Comparison of ENCODE assay signal across 8 mouse cellular contexts in genomic region chr2:153649298-153650013, GRCm38 (mm10). TPM values are rescaled to one million over a fixed set of nuclear protein-coding genes. Genes with fewer than 3 reads are reported as not detected.
DNase-seq lines count a peak whose midpoint lies in the region; ATAC-seq lines count a peak whose summit lies in the region.

Gene Dnmt3b, plus strand, starts transcription at chr2:153649450.

- H3K36me3 ChIP-seq in hindbrain, embryonic 16.5 days (ENCODE audit: control insufficient read depth, insufficient read depth, low read length), result no peaks in the 10 kb centered on the region

- WGBS in hindbrain, embryonic 16.5 days, result under 1% methylated on average over 79 of the region's 93 CpGs

- H3K4me2 ChIP-seq in hindbrain, embryonic 16.5 days (ENCODE audit: low read length), result peak within 1 kb of the TSS; percentile 98

- no peaks in the 10 kb centered on the region for H3K27me3 ChIP-seq in hindbrain, embryonic 16.5 days (replicated peaks; ENCODE audit: control insufficient read depth, insufficient read depth, low read length)

- H3K4me1 ChIP-seq in hindbrain, embryonic 16.5 days (ENCODE audit: control insufficient read depth, insufficient read depth, low read depth, low read length), result peaks cover 10% of the 10 kb centered on the region

- peak; percentile 92 for ATAC-seq in hindbrain, embryonic 16.5 days
- peak; percentile 42 for ATAC-seq in megakaryocyte-erythroid progenitor cell, adult 5-6 weeks (replicated peaks; ENCODE audit: low FRiP score, low TSS enrichment, poor library complexity, severe bottlenecking)
- ATAC-seq in erythroid progenitor cell, adult 5-6 weeks (replicated peaks; ENCODE audit: low FRiP score, poor library complexity, severe bottlenecking), result no peak

- no peaks in the 10 kb centered on the region for H3K9me3 ChIP-seq in hindbrain, embryonic 16.5 days (ENCODE audit: control insufficient read depth, low read length)

- DNase-seq in adrenal gland, adult (ENCODE audit: inconsistent age in 2 of 2, low spot score in 1 of 2), result peak; percentile 71 to 87
- peak; percentile 79 to 82 for DNase-seq in cerebellum, postnatal 25 days
- peak; percentile 70 for DNase-seq in gastrocnemius, postnatal 10 days
- peak; percentile 75 for DNase-seq in left cerebral cortex, postnatal 4 days
- DNase-seq in right cerebral cortex, postnatal 14 days, result peak; percentile 62

- peak within 1 kb of the TSS; percentile 85 for H3K4me3 ChIP-seq in hindbrain, embryonic 16.5 days (ENCODE audit: low read length)

- intact Hi-C loops in left cerebral cortex, postnatal 4 days (cut with DNase I), result no loop called here

- H3K9ac ChIP-seq in hindbrain, embryonic 16.5 days (ENCODE audit: low read depth, low read length), result peak within 1 kb of the TSS; percentile 93

- peak within 1 kb of the TSS; percentile 44; the same call in 1 of the 2 replicates for H3K27ac ChIP-seq in hindbrain, embryonic 16.5 days (ENCODE audit: low read depth, low read length)

RNA-seq across cellular contexts. Expression of gene Dnmt3b, which starts in this region (rescaled TPM):
- 1 to 10 TPM; 1.3 to 3.1 TPM for total RNA-seq in gastrocnemius, postnatal 10 days (2021)
- 3.1 and 4.2 TPM in 2 replicates for polyA plus RNA-seq in hindbrain, embryonic 16.5 days (2015; fragmentation: Nextera tagmentation; extraction: Ambion mirVana)
- 1 to 10 TPM; 2.8 to 4.0 TPM for total RNA-seq in left cerebral cortex, postnatal 4 days (2021)
- 20.2 and 22.1 TPM in 2 replicates for total RNA-seq in megakaryocyte-erythroid progenitor cell, adult 5-6 weeks (2014; fragmentation: Nextera tagmentation)
- 13.4 and 18.0 TPM in 2 replicates for total RNA-seq in megakaryocyte-erythroid progenitor cell, adult 5-6 weeks (2017)
- 0.36 TPM in 1 of 2 replicates, not detected in the other for total RNA-seq in erythroid progenitor cell, adult 5-6 weeks (2015; ENCODE audit: low replicate concordance)
- total RNA-seq in erythroid progenitor cell, adult 5-6 weeks (2017; ENCODE audit: low replicate concordance), result 0.98 and 1.4 TPM in 2 replicates
